Mouse (Mus musculus): ENCODE data around the gene Tex13c1. TPM values are rescaled to one million over a fixed set of nuclear protein-coding genes. Genes with fewer than 3 reads are reported as not detected.

Tex13c1 gene
- polyA plus RNA-seq (2016; fragmentation: Nextera tagmentation; extraction: Ambion mirVana): not detected in 2 replicates

GRCm38 (mm10) chrX:43590860-43591259, at the start of gene Tex13c1:
Gene Tex13c1, plus strand, starts transcription at chrX:43591160.
- Histone ChIP-seq H3K9me3 (replicated peaks) (no peaks in the 10 kb centered on the region), H3K4me2 (no peak within 1 kb of the TSS), H3K4me1 (no peaks in the 10 kb centered on the region), H3K4me3 (no peak within 1 kb of the TSS), H3K27me3 (replicated peaks) (no peaks in the 10 kb centered on the region), H3K36me3 (no peaks in the 10 kb centered on the region), H3K27ac (no peak within 1 kb of the TSS), H3K9ac (no peak within 1 kb of the TSS)
- ATAC-seq: no peak
- 69% methylated on average over 3 of the region's 3 CpGs for WGBS (ENCODE audit: insufficient replicate concordance)

Other genes with a start within 250 kb of the Tex13c1 start
- gene Tenm1, start 162.0 kb upstream of the Tex13c1 start, polyA plus RNA-seq (2016; fragmentation: Nextera tagmentation; extraction: Ambion mirVana): 0.05 TPM in 1 of 2 replicates, not detected in the other